Mouse (Mus musculus) heart, embryonic 15.5 days (tissue): ENCODE measurements around the gene Camkmt. TPM values are rescaled to one million over a fixed set of nuclear protein-coding genes. Genes with fewer than 3 reads are reported as not detected.
A peak's percentile ranks its signal among the peaks of the same experiment; 100 is the strongest.

Experiments used
- ATAC-seq: fragments of 200-750 bp; cut with Nextera tagmentation; replicated peaks from 2 replicates; pipeline ENCODE4 v1.8.0; 2017; ENCODE audit warnings: low read depth, moderate TSS enrichment; ENCODE audit not compliant: insufficient number of reproducible peaks, insufficient read depth, low FRiP score
- H3K27ac ChIP-seq: fragments of 300-500 bp; sonication (generic); 2 replicates; pipeline ENCODE4 v1.5.1; 2015; ENCODE audit warnings: mild to moderate bottlenecking, inconsistent platforms
- H3K27me3 ChIP-seq: fragments of 300-500 bp; sonication (generic); 2 replicates; pipeline ENCODE4 v1.6.1; 2015; ENCODE audit warnings: inconsistent platforms
- H3K36me3 ChIP-seq: fragments of 300-500 bp; sonication (generic); 2 replicates; pipeline ENCODE4 v1.6.1; 2015; ENCODE audit warnings: mild to moderate bottlenecking, inconsistent platforms
- H3K4me1 ChIP-seq: fragments of 300-500 bp; sonication (generic); replicated peaks from 2 replicates; pipeline ENCODE4 v1.6.1; 2015; ENCODE audit warnings: inconsistent platforms
- H3K4me2 ChIP-seq: fragments of 300-500 bp; sonication (generic); 2 replicates; pipeline ENCODE4 v1.6.1; 2015; ENCODE audit warnings: inconsistent platforms, mild to moderate bottlenecking, moderate library complexity
- H3K4me3 ChIP-seq: fragments of 300-500 bp; sonication (generic); 2 replicates; pipeline ENCODE4 v1.5.1; 2015; ENCODE audit warnings: mild to moderate bottlenecking, inconsistent platforms
- H3K9ac ChIP-seq: fragments of 300-500 bp; sonication (generic); 2 replicates; pipeline ENCODE4 v1.6.1; 2015; ENCODE audit warnings: mild to moderate bottlenecking, inconsistent platforms
- H3K9me3 ChIP-seq: fragments of 300-500 bp; sonication (generic); replicated peaks from 2 replicates; pipeline ENCODE4 v1.6.1; 2016; ENCODE audit warnings: inconsistent platforms
- WGBS: fragments of 180-500 bp; shearing (Covaris S2); methylation state at CpG from one replicate; pipeline ENCODE4 v1.1.7; 2015; ENCODE audit warnings: mixed read lengths; 5-methylcytosine and 5-hydroxymethylcytosine counted together
- polyA plus RNA-seq: library from polyadenylated mRNA; unstranded; fragments of >200 nt; fragmentation: Nextera tagmentation; extraction: Ambion mirVana; gene quantifications from 2 replicates; pipeline ENCODE4 v1.2.1, GENCODE M21; 2015

Gene Camkmt
- polyA plus RNA-seq, 1 experiment from 2014 or later = 5.0 TPM

GRCm38 (mm10) chr17:85070658-85071057 lies 19.7 kb upstream of the Camkmt start:
- H3K36me3 ChIP-seq = peaks cover 40% of the 10 kb centered on the region
- no peaks in the 10 kb centered on the region for H3K27me3 ChIP-seq
- peaks cover 7% of the 10 kb centered on the region for H3K4me1 ChIP-seq
- H3K9ac ChIP-seq = no peak overlapping the region
- H3K4me3 ChIP-seq = no peak overlapping the region
- ATAC-seq = no peak
- no peak overlapping the region for H3K4me2 ChIP-seq
- 53% methylated on average over 6 of the region's 6 CpGs for WGBS
- no peaks in the 10 kb centered on the region for H3K9me3 ChIP-seq
- H3K27ac ChIP-seq = no peak overlapping the region

- Histone ChIP-seq H3K27me3 (no peaks in the 10 kb centered on the region), H3K27ac (no peak overlapping the region), H3K9ac (no peak overlapping the region), H3K4me2 (no peak overlapping the region), H3K4me1 (peaks cover 7% of the 10 kb centered on the region), H3K36me3 (peaks cover 41% of the 10 kb centered on the region), H3K4me3 (no peak overlapping the region), H3K9me3 (no peaks in the 10 kb centered on the region)
- WGBS = 87% methylated on average over 8 of the region's 8 CpGs
- no peak for ATAC-seq
Measured at GRCm38 (mm10) chr17:85071088-85071775, 19.1 kb upstream of the Camkmt start.

GRCm38 (mm10) chr17:85072383-85072782 lies 18.0 kb upstream of the Camkmt start:
- H3K4me1 ChIP-seq = peaks cover 7% of the 10 kb centered on the region
- WGBS = 53% methylated on average over 11 of the region's 11 CpGs
- no peak overlapping the region for H3K4me2 ChIP-seq
- ATAC-seq = no peak
- no peaks in the 10 kb centered on the region for H3K9me3 ChIP-seq
- H3K36me3 ChIP-seq = peaks cover 41% of the 10 kb centered on the region
- H3K9ac ChIP-seq = no peak overlapping the region
- no peak overlapping the region for H3K4me3 ChIP-seq
- no peaks in the 10 kb centered on the region for H3K27me3 ChIP-seq
- no peak overlapping the region for H3K27ac ChIP-seq

DNA sequence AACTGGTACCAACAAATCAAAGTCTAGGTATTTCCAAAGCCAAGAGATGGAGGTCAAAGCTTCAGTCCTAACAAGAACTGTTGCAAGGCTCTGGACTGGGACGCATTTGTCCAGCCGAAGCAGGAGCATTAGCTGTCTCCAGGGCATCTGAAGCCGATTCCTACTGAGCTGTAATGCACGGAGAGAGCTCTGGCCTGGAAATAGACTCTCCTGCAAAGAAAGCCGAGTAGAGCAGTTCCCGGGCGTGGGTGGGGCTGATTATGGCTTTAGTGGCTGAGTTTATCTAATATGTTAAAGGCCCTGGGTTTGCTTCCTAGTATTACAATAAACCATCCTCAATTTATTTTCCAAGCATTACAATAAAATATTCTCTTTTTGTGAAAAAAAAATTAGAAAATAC lies 17.1 kb upstream of the Camkmt start:
- H3K4me3 ChIP-seq = no peak overlapping the region
- no peaks in the 10 kb centered on the region for H3K27me3 ChIP-seq
- no peaks in the 10 kb centered on the region for H3K9me3 ChIP-seq
- H3K9ac ChIP-seq = no peak overlapping the region
- ATAC-seq = no peak
- H3K4me2 ChIP-seq = no peak overlapping the region
- peaks cover 7% of the 10 kb centered on the region for H3K4me1 ChIP-seq
- 60% methylated on average over 7 of the region's 7 CpGs for WGBS
- H3K36me3 ChIP-seq = peaks cover 44% of the 10 kb centered on the region
- H3K27ac ChIP-seq = no peak overlapping the region

- Histone ChIP-seq H3K4me2 (no peak overlapping the region), H3K9ac (no peak overlapping the region), H3K27me3 (no peaks in the 10 kb centered on the region), H3K9me3 (no peaks in the 10 kb centered on the region), H3K4me3 (no peak overlapping the region), H3K4me1 (peaks cover 7% of the 10 kb centered on the region), H3K27ac (no peak overlapping the region), H3K36me3 (peaks cover 43% of the 10 kb centered on the region)
- no peak for ATAC-seq
- WGBS = 88% methylated on average over 4 of the region's 4 CpGs
Measured at GRCm38 (mm10) chr17:85074083-85074482, 16.3 kb upstream of the Camkmt start.

- ATAC-seq = no peak
- Histone ChIP-seq H3K4me2 (no peak overlapping the region), H3K9me3 (no peaks in the 10 kb centered on the region), H3K36me3 (peaks cover 44% of the 10 kb centered on the region), H3K27me3 (no peaks in the 10 kb centered on the region), H3K4me1 (no peaks in the 10 kb centered on the region), H3K27ac (no peak overlapping the region), H3K9ac (no peak overlapping the region), H3K4me3 (no peak overlapping the region)
- WGBS = 90% methylated on average over 3 of the region's 3 CpGs
Measured at GRCm38 (mm10) chr17:85079276-85079675, 11.1 kb upstream of the Camkmt start.

DNA sequence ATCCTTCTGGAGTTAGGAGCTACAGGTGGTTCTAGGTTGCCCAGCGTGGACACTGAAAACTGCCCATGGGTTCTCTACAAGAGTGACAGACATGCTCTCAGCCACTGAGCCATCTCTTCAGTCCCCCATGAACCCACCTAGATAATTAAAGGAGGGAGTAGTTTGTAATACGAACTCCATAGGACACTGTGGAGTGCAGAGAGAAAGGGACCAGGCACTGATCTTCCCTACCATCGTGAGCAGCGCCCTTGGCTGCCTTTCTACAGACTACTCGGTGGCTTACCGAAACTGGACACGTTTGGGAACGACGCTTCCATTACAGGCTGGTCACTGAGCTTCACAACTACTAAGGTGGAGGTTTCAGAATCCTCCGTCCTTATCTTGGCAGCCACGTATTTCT lies 9.6 kb upstream of the Camkmt start:
- peaks cover 3% of the 10 kb centered on the region; the same call in 1 of the 2 replicates for H3K4me1 ChIP-seq
- no peak for ATAC-seq
- H3K27me3 ChIP-seq = no peaks in the 10 kb centered on the region
- WGBS = 91% methylated on average over 11 of the region's 11 CpGs
- H3K27ac ChIP-seq = no peak overlapping the region
- no peak overlapping the region for H3K4me3 ChIP-seq
- H3K9me3 ChIP-seq = no peaks in the 10 kb centered on the region
- H3K9ac ChIP-seq = no peak overlapping the region
- H3K4me2 ChIP-seq = no peak overlapping the region
- peaks cover 34% of the 10 kb centered on the region for H3K36me3 ChIP-seq

DNA sequence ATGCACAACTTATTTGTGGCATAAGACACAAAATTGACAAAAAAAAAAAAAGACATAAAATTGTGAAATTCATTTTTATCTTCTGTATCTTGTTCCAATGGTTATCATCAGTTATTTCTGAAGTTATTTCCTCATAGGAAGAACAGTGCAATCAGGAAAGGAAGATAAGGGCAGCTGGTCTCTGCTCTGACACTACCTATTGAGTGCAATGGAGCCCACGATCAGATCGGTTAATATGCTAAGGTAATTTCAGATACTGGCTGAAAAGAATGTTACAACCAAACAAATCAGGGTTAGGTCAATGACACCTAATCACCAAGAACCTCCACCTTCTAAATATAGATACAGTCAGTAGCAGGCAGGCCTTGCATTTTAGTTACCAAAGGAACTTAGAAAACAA lies 5.0 kb upstream of the Camkmt start:
- peaks cover 7% of the 10 kb centered on the region for H3K36me3 ChIP-seq
- H3K27ac ChIP-seq = no peak overlapping the region
- H3K9me3 ChIP-seq = no peaks in the 10 kb centered on the region
- no peaks in the 10 kb centered on the region for H3K27me3 ChIP-seq
- ATAC-seq = no peak
- no peak overlapping the region for H3K4me3 ChIP-seq
- peaks cover 30% of the 10 kb centered on the region for H3K4me1 ChIP-seq
- no peak overlapping the region for H3K9ac ChIP-seq
- no peak overlapping the region for H3K4me2 ChIP-seq
- 58% methylated on average over 2 of the region's 2 CpGs for WGBS

GRCm38 (mm10) chr17:85086501-85086900 lies 3.9 kb upstream of the Camkmt start:
- WGBS = 51% methylated on average over 1 of the region's 1 CpGs
- no peak overlapping the region for H3K4me2 ChIP-seq
- H3K4me1 ChIP-seq = peaks cover 34% of the 10 kb centered on the region
- peak overlapping the region; percentile 40 for H3K27ac ChIP-seq
- no peak overlapping the region for H3K9ac ChIP-seq
- ATAC-seq = no peak
- H3K9me3 ChIP-seq = no peaks in the 10 kb centered on the region
- no peaks in the 10 kb centered on the region; the same call in 1 of the 2 replicates for H3K36me3 ChIP-seq
- no peak overlapping the region for H3K4me3 ChIP-seq
- no peaks in the 10 kb centered on the region for H3K27me3 ChIP-seq

DNA sequence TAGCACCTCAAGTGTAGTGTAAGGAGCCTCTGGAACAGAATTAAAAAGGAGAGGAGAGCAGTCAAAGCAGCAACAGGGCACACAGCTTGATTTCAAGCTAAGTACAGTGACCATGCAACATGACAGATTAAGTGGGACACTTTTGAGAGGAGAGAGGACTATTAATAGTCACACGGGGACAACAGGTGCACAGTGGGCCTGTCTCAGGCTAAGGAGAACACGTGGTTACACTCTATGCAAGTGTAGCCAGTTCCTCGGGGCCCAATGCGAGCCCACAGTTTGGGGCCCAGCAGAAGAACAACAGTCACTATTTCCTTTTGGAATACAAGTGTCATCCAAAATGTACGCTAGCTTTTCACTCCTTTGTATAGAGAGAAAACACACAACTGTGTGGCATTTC lies 2.8 kb upstream of the Camkmt start:
- no peaks in the 10 kb centered on the region for H3K9me3 ChIP-seq
- peak overlapping the region; percentile 22 for H3K4me2 ChIP-seq
- no peak overlapping the region for H3K4me3 ChIP-seq
- 57% methylated on average over 5 of the region's 5 CpGs for WGBS
- H3K36me3 ChIP-seq = no peaks in the 10 kb centered on the region; the same call in 1 of the 2 replicates
- H3K4me1 ChIP-seq = peaks cover 34% of the 10 kb centered on the region
- ATAC-seq = no peak
- peak overlapping the region; percentile 67 for H3K27ac ChIP-seq
- no peak overlapping the region for H3K9ac ChIP-seq
- no peaks in the 10 kb centered on the region for H3K27me3 ChIP-seq

DNA sequence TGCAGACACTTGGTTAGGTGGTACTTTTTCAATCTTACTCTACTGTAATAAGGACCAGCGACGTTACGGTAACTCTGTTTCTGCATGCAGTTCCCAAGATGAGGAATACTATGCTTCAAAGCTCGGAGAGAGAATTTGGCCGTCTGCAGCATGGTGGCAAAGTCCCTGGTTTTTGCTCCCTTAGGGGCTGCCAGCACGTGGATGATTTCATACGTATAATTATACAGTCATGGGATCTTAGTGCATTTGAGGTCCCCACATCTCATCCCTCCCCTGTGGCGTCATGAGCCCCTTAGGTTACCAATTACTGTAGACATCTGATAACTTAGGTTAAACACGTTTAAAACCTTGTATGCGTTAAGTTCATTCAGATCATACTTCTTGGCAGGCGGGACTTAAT lies 2.0 kb upstream of the Camkmt start:
- no peak overlapping the region for H3K4me2 ChIP-seq
- no peak overlapping the region for H3K9ac ChIP-seq
- no peak overlapping the region for H3K4me3 ChIP-seq
- H3K27ac ChIP-seq = no peak overlapping the region
- H3K4me1 ChIP-seq = peaks cover 36% of the 10 kb centered on the region
- whole genome bisulfite sequencing = 85% methylated on average over 11 of the region's 11 CpGs
- H3K27me3 ChIP-seq = no peaks in the 10 kb centered on the region
- no peak for ATAC-seq
- H3K9me3 ChIP-seq = no peaks in the 10 kb centered on the region
- no peaks in the 10 kb centered on the region; the same call in 1 of the 2 replicates for H3K36me3 ChIP-seq

DNA sequence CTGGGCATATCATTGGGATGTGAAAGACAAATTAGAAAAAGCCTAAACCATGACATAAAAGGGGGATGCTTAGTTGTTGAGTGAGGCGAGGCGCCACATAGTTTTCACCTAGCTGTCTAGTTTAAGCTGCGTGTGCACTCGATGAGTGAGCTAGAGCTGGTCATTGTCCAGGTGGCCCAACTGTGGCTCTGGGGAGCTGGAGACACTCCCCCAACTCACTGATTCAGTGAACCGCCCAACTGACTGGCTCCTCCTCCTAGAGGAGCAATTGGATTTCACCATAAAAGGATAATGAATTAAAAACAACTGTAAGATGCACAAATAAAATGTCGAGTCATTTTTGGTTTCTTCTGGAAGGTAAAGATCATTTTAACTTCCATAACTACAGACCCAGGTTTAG lies 1.3 kb upstream of the Camkmt start:
- 52% methylated on average over 6 of the region's 6 CpGs for WGBS
- no peaks in the 10 kb centered on the region for H3K27me3 ChIP-seq
- peaks cover 37% of the 10 kb centered on the region for H3K4me1 ChIP-seq
- H3K9ac ChIP-seq = no peak overlapping the region
- ATAC-seq = no peak
- H3K4me2 ChIP-seq = peak overlapping the region; percentile 90
- no peak overlapping the region for H3K27ac ChIP-seq
- no peaks in the 10 kb centered on the region for H3K36me3 ChIP-seq
- no peaks in the 10 kb centered on the region for H3K9me3 ChIP-seq
- H3K4me3 ChIP-seq = peak overlapping the region; percentile 92
